Mouse (Mus musculus): ENCODE data around the gene Rhpn2. TPM values are rescaled to one million over a fixed set of nuclear protein-coding genes. Genes with fewer than 3 reads are reported as not detected.

Gene Rhpn2
- polyA plus RNA-seq, 1 experiment from 2014 or later, result 1.6 TPM

DNA sequence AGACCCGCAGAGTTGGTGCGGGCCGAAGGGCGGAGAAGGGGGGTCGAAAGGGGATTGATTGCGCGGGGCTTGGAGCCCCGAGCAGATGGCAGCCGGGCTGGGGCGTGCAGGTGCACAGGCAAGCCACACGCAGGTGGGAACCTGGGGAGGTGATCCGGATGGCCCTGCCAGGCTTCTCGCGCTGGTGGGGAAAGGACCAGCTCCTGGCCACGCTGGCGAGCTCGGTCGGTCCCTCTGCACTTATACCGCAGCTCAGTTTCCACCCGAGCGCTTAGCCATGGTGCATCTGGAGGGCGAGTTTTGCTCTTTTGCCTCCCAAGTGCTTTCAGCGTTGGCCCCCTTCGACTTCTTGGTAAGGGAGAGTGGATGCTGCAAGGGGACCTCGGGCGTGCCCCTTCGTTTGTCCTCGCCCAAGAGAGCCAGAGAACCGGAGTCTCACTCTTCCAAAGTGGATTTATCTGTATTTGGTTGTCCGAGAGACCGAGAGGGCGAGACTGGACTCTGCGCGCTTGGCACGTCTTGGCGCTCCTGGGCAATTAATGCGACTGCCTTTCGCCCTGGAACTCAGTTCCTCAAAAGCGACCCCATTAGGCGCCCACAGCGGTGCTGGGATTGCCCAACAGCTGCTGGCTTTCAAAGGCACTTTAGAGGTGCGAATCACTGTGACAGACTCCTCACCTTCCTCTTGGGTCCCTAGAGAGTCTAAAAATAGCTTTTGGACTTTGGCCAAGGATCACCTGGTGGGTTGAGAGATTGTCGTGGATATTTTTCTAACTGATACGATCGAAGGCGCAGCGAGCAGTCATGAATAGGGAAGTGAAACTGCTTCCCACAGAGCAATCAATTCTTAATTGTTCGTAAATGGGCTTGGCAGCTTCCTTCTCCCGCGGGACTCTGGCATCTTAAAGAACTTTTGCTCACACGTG lies 820 bp downstream of the Rhpn2 start:
- no peaks in the 10 kb centered on the region for H3K36me3 ChIP-seq (ENCODE audit: control insufficient read depth, insufficient read depth, low read length)
- peak overlapping the region; percentile 59 for H3K4me3 ChIP-seq (ENCODE audit: low read depth, low read length)
- no peaks in the 10 kb centered on the region for H3K9me3 ChIP-seq (ENCODE audit: control insufficient read depth, low read length)
- H3K4me1 ChIP-seq (replicated peaks; ENCODE audit: control insufficient read depth, insufficient read depth, low read length), result peaks cover 5% of the 10 kb centered on the region; the same call in 1 of the 2 replicates
- DNase-seq (ENCODE audit: low spot score) (peak; percentile 60), ATAC-seq (replicated peaks; ENCODE audit: low FRiP score) (no peak; the same call in 1 of the 2 replicates)
- H3K9ac ChIP-seq (ENCODE audit: low read length), result peak overlapping the region; percentile 57
- no peak overlapping the region for H3K27ac ChIP-seq (ENCODE audit: low read depth, low read length)
- WGBS, result under 1% methylated on average over 51 of the region's 51 CpGs
- H3K4me2 ChIP-seq (ENCODE audit: low read depth, low read length, severe bottlenecking), result peak overlapping the region; percentile 99
- peaks cover 10% of the 10 kb centered on the region for H3K27me3 ChIP-seq (ENCODE audit: control insufficient read depth, insufficient read depth, low read length)

GRCm38 (mm10) chr7:35340196-35340595 lies 6.2 kb downstream of the Rhpn2 start:
- 23% methylated on average over 5 of the region's 5 CpGs for WGBS
- Histone ChIP-seq H3K9ac (ENCODE audit: low read length) (no peak overlapping the region; the same call in 1 of the 2 replicates), H3K27ac (ENCODE audit: low read depth, low read length) (no peak overlapping the region), H3K27me3 (ENCODE audit: control insufficient read depth, insufficient read depth, low read length) (peaks cover 8% of the 10 kb centered on the region), H3K9me3 (ENCODE audit: control insufficient read depth, low read length) (no peaks in the 10 kb centered on the region), H3K4me3 (ENCODE audit: low read depth, low read length) (no peak overlapping the region), H3K36me3 (ENCODE audit: control insufficient read depth, insufficient read depth, low read length) (no peaks in the 10 kb centered on the region), H3K4me2 (ENCODE audit: low read depth, low read length, severe bottlenecking) (no peak overlapping the region), H3K4me1 (replicated peaks; ENCODE audit: control insufficient read depth, insufficient read depth, low read length) (0 out of 2 replicates have a peak, but pooled peaks cover 2% of the 10 kb centered on the region)
- no peak for DNase-seq (ENCODE audit: low spot score)
- no peak for ATAC-seq (replicated peaks; ENCODE audit: low FRiP score)

GRCm38 (mm10) chr7:35341282-35341681 lies 7.3 kb downstream of the Rhpn2 start:
- 85% methylated on average over 6 of the region's 6 CpGs for WGBS
- Histone ChIP-seq H3K4me3 (ENCODE audit: low read depth, low read length) (no peak overlapping the region), H3K27me3 (ENCODE audit: control insufficient read depth, insufficient read depth, low read length) (peaks cover 3% of the 10 kb centered on the region), H3K4me1 (replicated peaks; ENCODE audit: control insufficient read depth, insufficient read depth, low read length) (0 out of 2 replicates have a peak, but pooled peaks cover 2% of the 10 kb centered on the region), H3K9ac (ENCODE audit: low read length) (no peak overlapping the region), H3K36me3 (ENCODE audit: control insufficient read depth, insufficient read depth, low read length) (no peaks in the 10 kb centered on the region), H3K4me2 (ENCODE audit: low read depth, low read length, severe bottlenecking) (no peak overlapping the region), H3K9me3 (ENCODE audit: control insufficient read depth, low read length) (no peaks in the 10 kb centered on the region), H3K27ac (ENCODE audit: low read depth, low read length) (no peak overlapping the region)
- DNase-seq (ENCODE audit: low spot score) (no peak), ATAC-seq (replicated peaks; ENCODE audit: low FRiP score) (no peak)

DNA sequence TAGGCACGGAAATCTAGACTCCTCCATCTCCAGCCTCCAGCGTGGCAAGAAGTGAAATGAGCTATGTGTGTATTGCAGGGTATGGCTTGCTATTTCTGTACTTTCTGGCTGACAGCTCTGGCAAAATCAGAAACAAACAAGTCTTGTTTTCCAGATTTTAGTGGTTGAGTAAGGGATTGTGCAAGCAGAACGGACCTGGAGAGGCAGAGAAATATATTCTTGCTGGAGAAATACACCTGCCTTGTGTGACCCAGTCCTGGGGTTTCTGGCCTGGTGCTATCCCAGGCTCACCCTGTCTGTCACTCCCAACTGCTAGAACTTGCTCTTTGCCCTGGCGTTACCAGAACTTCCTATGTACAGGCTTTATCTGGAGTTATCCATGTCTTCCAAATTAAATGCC lies 8.5 kb downstream of the Rhpn2 start:
- Histone ChIP-seq H3K4me3 (ENCODE audit: low read depth, low read length) (no peak overlapping the region), H3K9me3 (ENCODE audit: control insufficient read depth, low read length) (no peaks in the 10 kb centered on the region), H3K27ac (ENCODE audit: low read depth, low read length) (no peak overlapping the region), H3K4me1 (replicated peaks; ENCODE audit: control insufficient read depth, insufficient read depth, low read length) (0 out of 2 replicates have a peak, but pooled peaks cover 2% of the 10 kb centered on the region), H3K36me3 (ENCODE audit: control insufficient read depth, insufficient read depth, low read length) (no peaks in the 10 kb centered on the region), H3K27me3 (ENCODE audit: control insufficient read depth, insufficient read depth, low read length) (no peaks in the 10 kb centered on the region), H3K4me2 (ENCODE audit: low read depth, low read length, severe bottlenecking) (no peak overlapping the region), H3K9ac (ENCODE audit: low read length) (no peak overlapping the region)
- 78% methylated on average over 4 of the region's 4 CpGs for WGBS
- DNase-seq (ENCODE audit: low spot score) (no peak), ATAC-seq (replicated peaks; ENCODE audit: low FRiP score) (no peak)

GRCm38 (mm10) chr7:35344785-35345330 lies 10.9 kb downstream of the Rhpn2 start:
- no peak overlapping the region for H3K9ac ChIP-seq (ENCODE audit: low read length)
- no peak overlapping the region for H3K4me2 ChIP-seq (ENCODE audit: low read depth, low read length, severe bottlenecking)
- DNase-seq (ENCODE audit: low spot score) (no peak), ATAC-seq (replicated peaks; ENCODE audit: low FRiP score) (no peak)
- WGBS, result 94% methylated on average over 5 of the region's 5 CpGs
- H3K4me1 ChIP-seq (replicated peaks; ENCODE audit: control insufficient read depth, insufficient read depth, low read length), result 0 out of 2 replicates have a peak, but pooled peaks cover 2% of the 10 kb centered on the region
- H3K9me3 ChIP-seq (ENCODE audit: control insufficient read depth, low read length), result no peaks in the 10 kb centered on the region
- H3K27ac ChIP-seq (ENCODE audit: low read depth, low read length), result no peak overlapping the region
- no peaks in the 10 kb centered on the region for H3K27me3 ChIP-seq (ENCODE audit: control insufficient read depth, insufficient read depth, low read length)
- no peaks in the 10 kb centered on the region for H3K36me3 ChIP-seq (ENCODE audit: control insufficient read depth, insufficient read depth, low read length)
- H3K4me3 ChIP-seq (ENCODE audit: low read depth, low read length), result no peak overlapping the region

DNA sequence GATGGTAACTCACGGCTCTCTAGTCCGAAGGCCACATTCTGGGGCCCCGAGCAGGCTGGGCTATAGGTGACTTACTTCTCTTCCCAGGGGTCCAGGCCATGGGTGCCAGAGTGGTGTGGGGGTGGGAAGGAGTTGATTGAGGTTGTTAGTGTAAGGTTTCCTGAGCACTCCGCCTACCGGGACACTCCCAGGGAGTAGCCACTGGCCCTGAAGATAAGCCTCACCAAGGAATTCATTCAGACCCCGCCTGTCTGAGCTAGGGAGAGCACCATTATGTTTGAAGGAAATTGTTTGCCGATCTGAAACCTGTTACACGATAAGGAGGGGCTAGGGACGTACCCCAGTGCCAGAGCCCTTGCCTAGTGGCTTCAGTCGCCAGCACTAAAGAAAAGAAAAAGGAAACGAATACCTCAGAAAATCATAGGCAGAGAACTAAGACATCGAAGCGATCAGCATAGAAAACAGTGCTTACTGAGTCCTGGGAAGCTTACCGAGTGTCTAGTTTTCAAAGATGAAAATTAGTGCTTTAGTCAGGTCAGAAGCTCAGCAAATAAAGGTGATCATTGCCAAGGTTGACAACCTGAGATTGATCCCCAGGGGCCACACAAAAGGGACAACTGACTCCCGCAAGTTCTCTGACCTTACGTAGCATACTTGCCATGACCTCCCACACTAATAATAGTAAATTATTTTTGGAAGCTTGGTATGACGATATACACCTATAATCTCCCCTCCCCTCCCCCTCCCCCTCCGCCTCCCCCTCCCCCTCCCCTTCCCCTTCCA lies 14.1 kb downstream of the Rhpn2 start:
- Histone ChIP-seq H3K4me1 (replicated peaks; ENCODE audit: control insufficient read depth, insufficient read depth, low read length) (no peaks in the 10 kb centered on the region), H3K27me3 (ENCODE audit: control insufficient read depth, insufficient read depth, low read length) (no peaks in the 10 kb centered on the region), H3K9me3 (ENCODE audit: control insufficient read depth, low read length) (no peaks in the 10 kb centered on the region), H3K27ac (ENCODE audit: low read depth, low read length) (no peak overlapping the region), H3K4me3 (ENCODE audit: low read depth, low read length) (no peak overlapping the region), H3K36me3 (ENCODE audit: control insufficient read depth, insufficient read depth, low read length) (no peaks in the 10 kb centered on the region), H3K4me2 (ENCODE audit: low read depth, low read length, severe bottlenecking) (no peak overlapping the region), H3K9ac (ENCODE audit: low read length) (no peak overlapping the region)
- no peak for ATAC-seq (replicated peaks; ENCODE audit: low FRiP score)
- WGBS, result 77% methylated on average over 17 of the region's 18 CpGs
- no peak for DNase-seq (ENCODE audit: low spot score)

- WGBS, result 85% methylated on average over 4 of the region's 4 CpGs
- no peaks in the 10 kb centered on the region for H3K9me3 ChIP-seq (ENCODE audit: control insufficient read depth, low read length)
- no peaks in the 10 kb centered on the region for H3K36me3 ChIP-seq (ENCODE audit: control insufficient read depth, insufficient read depth, low read length)
- H3K27me3 ChIP-seq (ENCODE audit: control insufficient read depth, insufficient read depth, low read length), result no peaks in the 10 kb centered on the region
- no peak overlapping the region for H3K9ac ChIP-seq (ENCODE audit: low read length)
- ATAC-seq (replicated peaks; ENCODE audit: low FRiP score) (no peak), DNase-seq (ENCODE audit: low spot score) (no peak)
- no peaks in the 10 kb centered on the region for H3K4me1 ChIP-seq (replicated peaks; ENCODE audit: control insufficient read depth, insufficient read depth, low read length)
- H3K27ac ChIP-seq (ENCODE audit: low read depth, low read length), result no peak overlapping the region
- H3K4me3 ChIP-seq (ENCODE audit: low read depth, low read length), result no peak overlapping the region
- no peak overlapping the region for H3K4me2 ChIP-seq (ENCODE audit: low read depth, low read length, severe bottlenecking)
Observed at GRCm38 (mm10) chr7:35349022-35349421, 15.1 kb downstream of the Rhpn2 start.

GRCm38 (mm10) chr7:35349886-35350684 lies 16.1 kb downstream of the Rhpn2 start:
- Histone ChIP-seq H3K36me3 (ENCODE audit: control insufficient read depth, insufficient read depth, low read length) (no peaks in the 10 kb centered on the region), H3K4me3 (ENCODE audit: low read depth, low read length) (no peak overlapping the region), H3K27ac (ENCODE audit: low read depth, low read length) (no peak overlapping the region), H3K9me3 (ENCODE audit: control insufficient read depth, low read length) (no peaks in the 10 kb centered on the region), H3K9ac (ENCODE audit: low read length) (no peak overlapping the region), H3K27me3 (ENCODE audit: control insufficient read depth, insufficient read depth, low read length) (no peaks in the 10 kb centered on the region), H3K4me1 (replicated peaks; ENCODE audit: control insufficient read depth, insufficient read depth, low read length) (no peaks in the 10 kb centered on the region), H3K4me2 (ENCODE audit: low read depth, low read length, severe bottlenecking) (no peak overlapping the region)
- 92% methylated on average over 8 of the region's 8 CpGs for WGBS
- no peak for DNase-seq (ENCODE audit: low spot score)
- ATAC-seq (replicated peaks; ENCODE audit: low FRiP score), result no peak

All from forebrain, embryonic 11.5 days (tissue).